Mouse (Mus musculus) testis, adult 2 months (tissue): ENCODE measurements around the gene CK137956. TPM values are rescaled to one million over a fixed set of nuclear protein-coding genes. Genes with fewer than 3 reads are reported as not detected.

Experiments
- H3K27ac ChIP-seq: fragments of 200-500 bp; 2 replicates; pipeline ENCODE4 v1.5.1; 2012; ENCODE audit warnings: low read depth, low read length; ENCODE audit not compliant: control insufficient read depth, insufficient read depth
- H3K27me3 ChIP-seq: fragments of 200-500 bp; 2 replicates; pipeline ENCODE4 v1.6.1; 2012; ENCODE audit warnings: mild to moderate bottlenecking, low read length, moderate library complexity; ENCODE audit not compliant: control insufficient read depth, insufficient read depth
- H3K36me3 ChIP-seq: fragments of 200-500 bp; 2 replicates; pipeline ENCODE4 v1.6.1; 2012; ENCODE audit warnings: mild to moderate bottlenecking, low read length; ENCODE audit not compliant: control insufficient read depth, insufficient read depth
- H3K4me1 ChIP-seq: fragments of 200-500 bp; 2 replicates; pipeline ENCODE4 v1.6.1; 2012; ENCODE audit warnings: low read length; ENCODE audit not compliant: control insufficient read depth, insufficient read depth
- H3K4me3 ChIP-seq: fragments of 200-500 bp; 2 replicates; pipeline ENCODE4 v1.5.1; 2012; ENCODE audit warnings: low read depth, mild to moderate bottlenecking, low read length, moderate library complexity, mixed read lengths; ENCODE audit not compliant: control insufficient read depth
- CTCF ChIP-seq: fragments of 200-500 bp; IDR thresholded peaks from 2 replicates; pipeline ENCODE4 v1.5.1; 2012; ENCODE audit warnings: low read depth, mild to moderate bottlenecking, inconsistent platforms, low read length, moderate library complexity; ENCODE audit not compliant: control insufficient read depth, insufficient read depth, insufficient replicate concordance
- POLR2A ChIP-seq: fragments of 200-500 bp; IDR thresholded peaks from 2 replicates; pipeline ENCODE4 v1.6.1; 2012; ENCODE audit warnings: low read depth, mild to moderate bottlenecking, inconsistent platforms, low read length, moderate library complexity; ENCODE audit not compliant: control insufficient read depth
- polyA plus RNA-seq: library from polyadenylated mRNA; depleted of rRNA; stranded (reverse); fragments of >200 nt; gene quantifications from 2 replicates; pipeline ENCODE4 v1.2.3, GENCODE M21; 2012

Gene CK137956
- polyA plus RNA-seq, 1 experiment: 154 TPM

DNA sequence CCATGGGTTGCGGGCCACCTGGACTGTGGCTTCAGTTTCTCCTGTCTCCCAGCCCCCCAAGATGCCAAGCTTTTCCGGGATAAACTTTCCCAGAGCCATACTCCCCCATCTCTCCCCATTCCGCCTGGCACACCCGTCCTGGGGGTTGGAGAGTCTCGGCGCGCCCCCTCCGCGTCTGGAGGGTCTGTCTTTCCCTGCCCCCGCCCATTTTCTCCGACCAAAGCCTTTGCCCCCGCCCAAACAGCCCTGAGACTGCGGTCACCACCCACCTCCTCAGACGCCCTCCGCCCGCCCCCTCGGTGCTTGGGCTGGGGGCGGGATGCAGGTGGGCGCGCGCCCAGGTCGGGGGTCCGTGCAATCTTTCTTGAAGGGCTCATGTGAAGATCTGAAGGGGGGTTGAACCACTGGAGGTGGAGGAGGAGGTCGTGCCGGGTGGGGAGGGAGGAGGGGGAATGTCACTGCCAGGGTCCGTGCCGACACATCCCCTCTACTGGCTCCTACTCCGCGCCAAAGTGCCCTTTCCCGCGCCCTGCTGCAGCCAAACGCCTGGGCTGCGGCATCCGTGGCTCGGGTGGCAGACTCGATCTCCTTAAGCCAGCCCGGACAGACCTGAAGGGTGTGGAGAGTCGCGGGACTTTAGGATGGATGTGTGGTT lies 17.9 kb upstream of the CK137956 start:
- Histone ChIP-seq H3K4me3 (no peak overlapping the region; the same call in 1 of the 2 replicates), H3K27ac (no peak overlapping the region), H3K4me1 (peaks cover 16% of the 10 kb centered on the region), H3K36me3 (no peaks in the 10 kb centered on the region), H3K27me3 (no peaks in the 10 kb centered on the region; the same call in none of the 2 replicates)
- TF ChIP-seq POLR2A (no peak), CTCF (no peak)

DNA sequence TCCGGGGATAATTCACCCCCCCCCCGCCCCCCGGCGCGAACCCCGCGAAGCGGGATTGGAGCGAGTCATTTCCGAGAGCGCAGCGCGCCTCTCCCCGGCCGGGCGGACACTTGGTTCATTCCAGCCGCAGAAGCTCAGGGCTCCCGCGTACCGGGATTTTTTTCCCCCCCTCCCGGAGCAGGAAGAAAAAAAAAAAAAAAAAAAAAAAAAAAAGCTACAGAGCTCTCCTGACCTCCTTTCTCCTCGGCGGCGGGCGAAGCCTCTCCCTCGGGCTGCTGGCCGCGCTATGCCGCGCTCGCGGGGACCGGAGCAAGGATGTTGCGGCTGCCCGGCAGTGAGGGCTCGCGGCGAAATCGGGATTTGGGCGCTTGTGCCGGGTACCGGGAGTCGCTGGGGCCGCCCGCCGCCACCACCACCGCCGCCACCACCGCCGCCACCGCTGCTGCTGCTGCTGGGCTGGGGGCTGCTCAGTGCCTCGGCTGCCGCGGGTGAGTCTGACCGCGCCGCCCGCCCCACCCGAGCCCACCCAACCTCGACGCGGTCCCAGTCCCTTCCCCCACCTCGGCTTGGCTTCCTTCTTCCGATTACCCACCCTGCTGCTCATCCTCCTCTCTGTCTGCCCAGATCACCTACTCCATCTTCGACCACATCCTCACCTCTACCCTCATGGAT lies 17.2 kb upstream of the CK137956 start, which contains the start of gene Csmd2:
TSS of gene Csmd2 (plus strand) at position 74 of the 672 bp plus-strand sequence.
- no peak within 1 kb of the TSS; the same call in 1 of the 2 replicates for H3K4me3 ChIP-seq

DNA sequence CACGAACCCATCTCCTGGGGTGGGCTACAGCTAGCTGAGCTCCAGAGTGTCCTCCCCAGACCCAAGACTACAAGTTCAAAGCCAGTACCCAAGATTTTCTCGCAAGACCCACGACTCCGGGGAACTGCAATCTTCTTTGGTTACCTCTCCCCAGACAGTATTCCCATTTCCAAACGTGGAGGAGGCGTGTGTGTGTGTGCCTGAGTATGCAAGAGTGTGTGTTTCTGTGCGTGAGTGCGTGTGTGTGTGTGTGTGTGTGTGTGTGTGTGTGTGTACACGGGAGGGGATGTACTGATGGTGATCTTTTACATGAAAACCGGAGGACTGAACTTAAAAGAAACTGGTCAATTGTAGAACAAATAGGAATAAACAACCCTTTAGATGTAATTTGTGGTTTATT lies 16.5 kb upstream of the CK137956 start:
- H3K27me3 ChIP-seq: no peaks in the 10 kb centered on the region; the same call in none of the 2 replicates
- TF ChIP-seq CTCF (no peak), POLR2A (no peak)
- peaks cover 16% of the 10 kb centered on the region for H3K4me1 ChIP-seq
- H3K36me3 ChIP-seq: no peaks in the 10 kb centered on the region
- H3K27ac ChIP-seq: no peak overlapping the region
- H3K4me3 ChIP-seq: no peak overlapping the region

More for the DNA sequence above, 17.2 kb upstream of the CK137956 start, which contains the start of gene Csmd2:
- no peak for TF ChIP-seq CTCF
- TF ChIP-seq POLR2A: no peak
- Histone ChIP-seq H3K4me1 (peaks cover 16% of the 10 kb centered on the region), H3K27ac (no peak within 1 kb of the TSS), H3K36me3 (no peaks in the 10 kb centered on the region), H3K27me3 (no peaks in the 10 kb centered on the region; the same call in none of the 2 replicates)

DNA sequence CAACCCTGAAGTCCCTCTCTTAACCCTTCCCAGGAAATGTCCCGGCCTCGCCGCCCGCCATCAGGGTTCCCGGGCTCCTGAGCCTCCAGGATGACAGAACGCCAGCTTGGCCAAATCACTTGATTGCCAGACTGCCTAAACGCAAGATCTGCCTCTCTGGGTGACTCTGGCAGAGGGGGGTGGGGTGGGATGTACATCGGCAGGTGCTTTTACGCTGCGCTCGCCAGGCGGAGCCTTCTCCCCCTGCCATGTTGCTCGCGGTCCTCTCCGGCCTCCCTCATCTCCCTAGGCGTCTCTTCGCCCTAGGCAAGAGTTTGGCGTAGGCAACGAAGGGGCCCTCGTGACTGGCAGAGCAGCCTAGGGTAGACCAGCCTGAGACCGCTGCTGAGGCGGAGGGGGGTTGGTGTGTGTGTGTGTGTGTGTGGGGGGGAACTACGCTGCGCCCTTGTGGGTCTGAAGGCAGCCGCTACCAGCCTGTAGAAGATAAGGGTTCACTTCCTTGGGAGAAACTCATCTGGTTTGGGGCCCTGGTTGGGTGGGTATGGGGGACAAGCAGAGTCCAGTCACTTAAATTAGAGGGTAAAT lies 15.8 kb upstream of the CK137956 start:
- H3K27me3 ChIP-seq: no peaks in the 10 kb centered on the region; the same call in none of the 2 replicates
- no peak overlapping the region for H3K27ac ChIP-seq
- H3K4me1 ChIP-seq: peaks cover 16% of the 10 kb centered on the region
- no peaks in the 10 kb centered on the region for H3K36me3 ChIP-seq
- TF ChIP-seq POLR2A: no peak
- no peak for TF ChIP-seq CTCF
- H3K4me3 ChIP-seq: no peak overlapping the region

DNA sequence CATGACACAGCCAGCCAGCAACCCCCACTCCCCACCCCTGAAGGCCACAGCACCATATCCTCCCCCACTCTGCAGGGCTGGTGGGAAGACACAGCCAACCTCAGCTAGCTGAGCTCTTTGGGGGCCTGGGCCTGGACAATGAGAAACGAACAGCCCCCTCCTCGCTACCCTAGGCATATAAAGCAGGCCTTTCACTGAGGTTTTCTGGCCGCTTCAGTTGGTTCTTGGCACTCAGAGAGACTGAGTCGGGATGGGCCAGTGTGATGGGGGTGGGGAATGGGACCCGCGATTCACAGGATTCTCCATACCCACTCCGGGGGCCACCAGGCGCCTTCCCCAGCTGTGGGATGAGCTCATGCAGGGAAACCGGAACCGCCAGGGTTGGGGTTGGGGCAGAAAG lies 15.1 kb upstream of the CK137956 start:
- Histone ChIP-seq H3K4me3 (no peak overlapping the region), H3K27me3 (no peaks in the 10 kb centered on the region; the same call in none of the 2 replicates), H3K36me3 (no peaks in the 10 kb centered on the region), H3K4me1 (peaks cover 16% of the 10 kb centered on the region), H3K27ac (no peak overlapping the region)
- TF ChIP-seq CTCF: no peak
- TF ChIP-seq POLR2A: no peak

DNA sequence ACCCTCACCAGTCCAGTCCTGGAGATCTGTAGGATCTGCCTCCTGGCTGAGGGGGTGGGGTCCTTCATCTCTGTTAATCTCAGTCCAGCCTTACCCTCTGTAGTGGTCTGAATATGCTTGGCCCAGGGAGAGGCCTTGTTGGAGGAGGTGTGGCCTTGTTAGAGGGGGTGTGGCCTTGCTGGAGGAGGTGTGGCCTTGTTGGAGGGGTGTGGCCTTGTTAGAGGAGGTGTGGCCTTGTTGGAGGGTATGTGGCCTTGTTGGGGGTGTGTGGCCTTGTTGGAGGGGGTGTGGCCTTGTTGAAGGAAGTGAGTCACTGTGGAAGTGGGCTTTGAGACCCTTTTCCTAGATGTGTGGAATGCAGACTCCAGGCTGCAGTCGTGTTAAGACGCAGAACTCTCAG lies 13.7 kb upstream of the CK137956 start:
- Histone ChIP-seq H3K4me1 (peaks cover 16% of the 10 kb centered on the region), H3K36me3 (no peaks in the 10 kb centered on the region), H3K27me3 (no peaks in the 10 kb centered on the region; the same call in none of the 2 replicates), H3K4me3 (no peak overlapping the region), H3K27ac (no peak overlapping the region)
- TF ChIP-seq POLR2A (no peak), CTCF (no peak)

DNA sequence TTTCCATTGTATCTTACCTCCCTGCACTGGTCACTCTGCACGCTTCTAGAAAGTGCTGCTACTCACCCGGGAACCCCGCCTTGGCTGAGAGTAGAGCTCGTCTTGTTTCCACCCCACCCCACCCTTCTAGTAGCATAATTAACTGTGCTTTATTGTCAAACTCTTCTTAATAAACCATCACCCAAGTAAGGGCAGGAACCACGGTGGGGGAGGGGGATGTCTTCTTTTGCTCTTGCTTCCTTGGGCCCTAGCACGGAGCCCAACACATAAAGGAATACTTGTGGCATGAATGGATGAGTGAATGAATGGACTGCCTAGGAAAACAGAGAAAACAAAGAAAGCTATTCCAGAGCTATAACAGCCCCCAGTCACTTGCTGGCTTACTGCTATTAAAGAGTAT lies 10.4 kb upstream of the CK137956 start:
- no peak overlapping the region for H3K27ac ChIP-seq
- peaks cover 5% of the 10 kb centered on the region for H3K4me1 ChIP-seq
- H3K27me3 ChIP-seq: no peaks in the 10 kb centered on the region; the same call in 1 of the 2 replicates
- H3K4me3 ChIP-seq: no peak overlapping the region
- no peaks in the 10 kb centered on the region for H3K36me3 ChIP-seq
- TF ChIP-seq POLR2A (no peak), CTCF (no peak)
